Mouse (Mus musculus) forebrain, embryonic 16.5 days (tissue): Measurements from ENCODE around the gene Zfhx2. TPM values are rescaled to one million over a fixed set of nuclear protein-coding genes. Genes with fewer than 3 reads are reported as not detected.
"Not testable (repeated sequence)": the region's sequence is repeated elsewhere in the genome, so short reads cannot be mapped to it uniquely, and the experiment has no call there.

Source experiments
- ATAC-seq: fragments of 200-750 bp; cut with Nextera tagmentation; 2 replicates; pipeline ENCODE4 v1.8.0; 2017; ENCODE audit warnings: mild to moderate bottlenecking, moderate library complexity
- H3K27ac ChIP-seq: fragments of 300-500 bp; sonication (generic); 2 replicates; pipeline ENCODE4 v1.5.1; 2014; ENCODE audit warnings: low read length, control low read depth
- H3K27me3 ChIP-seq: fragments of 300-500 bp; sonication (generic); replicated peaks from 2 replicates; pipeline ENCODE4 v1.6.1; 2014; ENCODE audit warnings: low read length; ENCODE audit not compliant: control insufficient read depth, insufficient read depth
- H3K36me3 ChIP-seq: fragments of 300-500 bp; sonication (generic); 2 replicates; pipeline ENCODE4 v1.6.1; 2014; ENCODE audit not compliant: control insufficient read depth, insufficient read depth
- H3K4me1 ChIP-seq: fragments of 300-500 bp; sonication (generic); replicated peaks from 2 replicates; pipeline ENCODE4 v1.6.1; 2014; ENCODE audit warnings: low read length; ENCODE audit not compliant: control insufficient read depth, insufficient read depth
- H3K4me2 ChIP-seq: fragments of 300-500 bp; sonication (generic); 2 replicates; pipeline ENCODE4 v1.6.1; 2014; ENCODE audit warnings: mild to moderate bottlenecking, low read length, control low read depth
- H3K4me3 ChIP-seq: fragments of 300-500 bp; sonication (generic); replicated peaks from 2 replicates; pipeline ENCODE4 v1.5.1; 2014; ENCODE audit warnings: mild to moderate bottlenecking, low read length, control low read depth
- H3K9ac ChIP-seq: fragments of 300-500 bp; sonication (generic); replicated peaks from 2 replicates; pipeline ENCODE4 v1.6.1; 2014; ENCODE audit warnings: low read depth, low read length, control low read depth
- H3K9me3 ChIP-seq: fragments of 300-500 bp; sonication (generic); 2 replicates; pipeline ENCODE4 v1.6.1; 2016; ENCODE audit warnings: low read length; ENCODE audit not compliant: control insufficient read depth
- WGBS: fragments of 180-500 bp; shearing (Covaris S2); extraction: QIAGEN DNeasy Blood & Tissue Kit; methylation state at CpG from one replicate; pipeline ENCODE4 v1.1.7; 2014; 5-methylcytosine and 5-hydroxymethylcytosine counted together
- polyA plus RNA-seq: library from polyadenylated mRNA; unstranded; fragments of >200 nt; fragmentation: Nextera tagmentation; extraction: Ambion mirVana; gene quantifications from 2 replicates; pipeline ENCODE4 v1.2.1, GENCODE M21; 2015

Zfhx2 gene
- polyA plus RNA-seq, 1 experiment from 2014 or later: 32.9 TPM

- H3K27me3 ChIP-seq, H3K4me1 ChIP-seq, H3K36me3 ChIP-seq, ATAC-seq, H3K4me3 ChIP-seq, H3K4me2 ChIP-seq, H3K9me3 ChIP-seq, H3K27ac ChIP-seq, H3K9ac ChIP-seq: not testable (repeated sequence)
- WGBS: no CpG with 5 or more reads among the region's 2 CpGs
Observed at GRCm38 (mm10) chr14:55043694-55044093, 48.4 kb downstream of the Zfhx2 start.

GRCm38 (mm10) chr14:55032695-55033225 lies 59.4 kb downstream of the Zfhx2 start:
- H3K27ac ChIP-seq: peak overlapping the region; percentile 77
- under 1% methylated on average over 19 of the region's 19 CpGs for WGBS
- H3K9me3 ChIP-seq: no peaks in the 10 kb centered on the region
- peaks cover 39% of the 10 kb centered on the region for H3K4me1 ChIP-seq
- peak overlapping the region; percentile 24; the same call in 1 of the 2 replicates for H3K9ac ChIP-seq
- ATAC-seq: peak; percentile 77
- H3K36me3 ChIP-seq: no peaks in the 10 kb centered on the region
- H3K4me3 ChIP-seq: 0 out of 2 replicates have a peak overlapping the region, but pooled peaks have one; percentile 7
- peak overlapping the region; percentile 40 for H3K4me2 ChIP-seq
- H3K27me3 ChIP-seq: no peaks in the 10 kb centered on the region

GRCm38 (mm10) chr14:55029034-55029698 lies 63.0 kb downstream of the Zfhx2 start:
- 6% methylated on average over 11 of the region's 11 CpGs for WGBS
- Histone ChIP-seq H3K4me2 (peak overlapping the region; percentile 41), H3K27me3 (no peaks in the 10 kb centered on the region), H3K36me3 (0 out of 2 replicates have a peak, but pooled peaks cover 5% of the 10 kb centered on the region), H3K4me1 (peaks cover 43% of the 10 kb centered on the region), H3K9ac (peak overlapping the region; percentile 48), H3K27ac (peak overlapping the region; percentile 90), H3K9me3 (no peaks in the 10 kb centered on the region), H3K4me3 (no peak overlapping the region)
- ATAC-seq: peak; percentile 26; the same call in 1 of the 2 replicates

- peak overlapping the region; percentile 48 for H3K9ac ChIP-seq
- no peak overlapping the region; the same call in 1 of the 2 replicates for H3K4me3 ChIP-seq
- WGBS: 5% methylated on average over 5 of the region's 5 CpGs
- H3K36me3 ChIP-seq: 0 out of 2 replicates have a peak, but pooled peaks cover 5% of the 10 kb centered on the region
- H3K27ac ChIP-seq: peak overlapping the region; percentile 90
- peaks cover 42% of the 10 kb centered on the region for H3K4me1 ChIP-seq
- H3K27me3 ChIP-seq: no peaks in the 10 kb centered on the region
- H3K4me2 ChIP-seq: peak overlapping the region; percentile 41
- H3K9me3 ChIP-seq: no peaks in the 10 kb centered on the region
- peak; percentile 59 for ATAC-seq
Observed at GRCm38 (mm10) chr14:55028333-55028835, 63.7 kb downstream of the Zfhx2 start.

- H3K9me3 ChIP-seq: no peaks in the 10 kb centered on the region
- H3K4me3 ChIP-seq: no peak overlapping the region
- H3K9ac ChIP-seq: peak overlapping the region; percentile 42; the same call in 1 of the 2 replicates
- H3K4me1 ChIP-seq: peaks cover 35% of the 10 kb centered on the region
- peak; percentile 27 for ATAC-seq
- H3K27ac ChIP-seq: peak overlapping the region; percentile 90
- H3K36me3 ChIP-seq: peaks cover 11% of the 10 kb centered on the region
- 1% methylated on average over 6 of the region's 6 CpGs for WGBS
- no peaks in the 10 kb centered on the region for H3K27me3 ChIP-seq
- peak overlapping the region; percentile 17 for H3K4me2 ChIP-seq
Observed at GRCm38 (mm10) chr14:55027653-55028052, 64.5 kb downstream of the Zfhx2 start.

- H3K27me3 ChIP-seq: no peaks in the 10 kb centered on the region
- no peaks in the 10 kb centered on the region for H3K9me3 ChIP-seq
- H3K4me2 ChIP-seq: no peak overlapping the region; the same call in 1 of the 2 replicates
- H3K36me3 ChIP-seq: peaks cover 15% of the 10 kb centered on the region
- peak overlapping the region; percentile 90 for H3K27ac ChIP-seq
- no peak overlapping the region for H3K4me3 ChIP-seq
- peaks cover 32% of the 10 kb centered on the region for H3K4me1 ChIP-seq
- no peak overlapping the region for H3K9ac ChIP-seq
- peak; percentile 6; the same call in 1 of the 2 replicates for ATAC-seq
- WGBS: 11% methylated on average over 5 of the region's 5 CpGs
Observed at GRCm38 (mm10) chr14:55027251-55027650, 64.9 kb downstream of the Zfhx2 start.

- Histone ChIP-seq H3K27ac (no peak overlapping the region), H3K27me3 (no peaks in the 10 kb centered on the region), H3K4me3 (no peak overlapping the region), H3K9ac (no peak overlapping the region), H3K4me1 (peaks cover 26% of the 10 kb centered on the region), H3K36me3 (peaks cover 20% of the 10 kb centered on the region), H3K9me3 (no peaks in the 10 kb centered on the region), H3K4me2 (no peak overlapping the region)
- WGBS: 81% methylated on average over 5 of the region's 5 CpGs
- no peak for ATAC-seq
Observed at GRCm38 (mm10) chr14:55025527-55025926, 66.6 kb downstream of the Zfhx2 start.

GRCm38 (mm10) chr14:55024236-55024635 lies 67.9 kb downstream of the Zfhx2 start:
- Histone ChIP-seq H3K27ac (no peak overlapping the region), H3K4me2 (no peak overlapping the region), H3K27me3 (no peaks in the 10 kb centered on the region), H3K4me3 (no peak overlapping the region), H3K9me3 (no peaks in the 10 kb centered on the region), H3K36me3 (peaks cover 20% of the 10 kb centered on the region), H3K9ac (no peak overlapping the region), H3K4me1 (peaks cover 19% of the 10 kb centered on the region)
- 64% methylated on average over 7 of the region's 7 CpGs for WGBS
- ATAC-seq: no peak

GRCm38 (mm10) chr14:55023011-55023410 lies 69.1 kb downstream of the Zfhx2 start:
- Histone ChIP-seq H3K36me3 (peaks cover 20% of the 10 kb centered on the region), H3K9me3 (no peaks in the 10 kb centered on the region), H3K4me2 (no peak overlapping the region), H3K4me3 (no peak overlapping the region), H3K27ac (no peak overlapping the region), H3K9ac (no peak overlapping the region), H3K4me1 (peaks cover 7% of the 10 kb centered on the region), H3K27me3 (no peaks in the 10 kb centered on the region)
- WGBS: 93% methylated on average over 15 of the region's 15 CpGs
- ATAC-seq: no peak
